Mouse (Mus musculus) monocyte, adult 5-6 weeks (primary cell): ENCODE measurements around the gene Kcnd1. TPM values are rescaled to one million over a fixed set of nuclear protein-coding genes. Genes with fewer than 3 reads are reported as not detected.

Experiments
- ATAC-seq: fragments of 153-309, 156-312 bp; replicated peaks from 2 replicates; pipeline ENCODE4 v1.8.0; 2017; ENCODE audit warnings: mild to moderate bottlenecking; ENCODE audit not compliant: low TSS enrichment, insufficient number of reproducible peaks, severe bottlenecking, poor library complexity, low FRiP score
- total RNA-seq: library from RNA; stranded (forward); fragments of 200-1000, 200-491, 200-594 nt; gene quantifications from 3 replicates; pipeline ENCODE4 v1.2.3, GENCODE M21; 2017

Kcnd1 gene
- total RNA-seq, 1 experiment from 2014 or later: not detected

DNA sequence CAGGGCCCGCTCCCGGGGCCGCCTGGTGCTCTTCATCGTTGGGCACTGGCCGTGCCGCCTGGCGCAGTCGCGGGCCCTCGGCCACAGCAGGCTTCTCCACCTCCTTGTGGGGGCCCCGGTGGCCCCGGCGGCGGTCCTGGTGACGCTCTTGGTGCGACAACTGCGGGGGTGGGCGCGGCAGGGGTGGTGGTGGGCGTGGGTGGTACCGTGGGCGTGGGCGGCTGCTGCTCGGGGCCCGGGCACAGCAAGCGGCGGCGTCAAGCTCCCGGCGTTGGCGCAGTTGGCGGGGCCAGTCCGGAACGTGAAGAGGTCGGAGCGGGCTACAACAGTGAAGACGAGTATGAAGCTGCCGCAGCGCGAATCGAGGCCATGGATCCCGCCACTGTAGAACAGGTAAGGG, 20.2 kb downstream of the Kcnd1 start:
- ATAC-seq: no peak

DNA sequence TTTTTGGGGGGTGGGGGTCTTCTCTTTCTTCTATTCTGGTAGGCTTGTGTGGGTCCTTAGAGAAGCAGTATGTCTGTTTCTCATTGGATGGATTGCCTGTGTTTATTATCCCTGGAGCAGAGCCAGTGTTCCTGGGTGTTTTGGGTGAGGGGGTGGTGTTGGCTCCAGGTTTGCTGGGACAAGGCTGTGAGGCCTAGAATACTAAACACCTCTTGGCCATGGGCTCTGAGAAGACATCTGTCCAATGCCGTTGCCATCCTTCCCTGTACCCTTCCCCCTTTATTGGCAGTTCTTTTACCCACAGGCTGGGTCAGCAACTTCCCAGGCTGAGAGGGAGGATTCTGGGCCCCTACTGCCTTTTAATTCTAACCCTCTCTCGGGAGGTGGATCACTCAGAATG, 25.8 kb downstream of the Kcnd1 start:
- ATAC-seq: no peak

DNA sequence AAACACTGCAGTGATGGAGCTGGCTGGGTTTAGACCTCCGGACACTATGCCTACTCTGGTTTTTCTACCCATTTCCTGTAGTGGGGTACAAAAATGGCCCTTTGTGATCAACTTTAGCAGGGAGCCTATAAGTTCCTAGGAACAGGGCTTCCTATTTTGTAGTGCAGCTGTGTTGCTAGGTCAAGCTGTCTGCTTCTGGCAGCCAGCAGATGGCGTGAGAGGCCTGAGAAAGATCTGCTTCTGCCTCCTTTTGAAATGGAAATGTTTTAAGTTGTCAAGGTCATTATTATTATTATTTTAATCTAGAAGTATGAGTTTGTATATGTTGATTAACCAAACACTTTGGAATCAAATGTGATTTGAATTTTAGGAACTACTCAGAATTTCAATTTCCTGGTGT, 32.5 kb downstream of the Kcnd1 start:
- peak; percentile 63; the same call in 1 of the 2 replicates for ATAC-seq

DNA sequence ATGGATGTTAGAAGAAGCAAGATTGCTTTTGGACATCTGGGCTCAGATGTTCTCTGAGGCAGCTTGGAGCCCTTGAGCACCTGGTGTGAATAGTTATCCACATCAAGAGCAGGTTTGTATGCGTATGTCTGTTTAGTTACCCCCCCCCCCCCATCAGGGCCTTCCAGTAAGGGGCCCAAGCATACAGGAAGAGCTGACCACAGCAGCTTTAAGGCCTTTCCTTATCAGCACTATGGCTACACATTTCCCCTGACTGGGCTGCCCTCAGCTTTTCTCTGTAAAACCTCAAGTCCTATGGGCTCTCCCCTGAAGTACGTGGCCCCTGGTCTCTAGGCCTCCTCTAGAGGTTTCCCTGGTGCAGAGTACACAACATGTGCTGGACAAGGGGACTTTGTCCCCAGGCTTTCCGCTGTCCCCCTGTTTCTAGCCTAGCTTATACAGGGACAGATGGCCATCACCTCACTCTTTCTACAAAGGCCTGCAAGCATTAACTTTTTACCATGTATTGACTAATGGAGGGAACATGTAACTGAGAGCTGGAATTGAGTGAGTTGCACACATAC, 37.2 kb downstream of the Kcnd1 start:
- no peak for ATAC-seq

DNA sequence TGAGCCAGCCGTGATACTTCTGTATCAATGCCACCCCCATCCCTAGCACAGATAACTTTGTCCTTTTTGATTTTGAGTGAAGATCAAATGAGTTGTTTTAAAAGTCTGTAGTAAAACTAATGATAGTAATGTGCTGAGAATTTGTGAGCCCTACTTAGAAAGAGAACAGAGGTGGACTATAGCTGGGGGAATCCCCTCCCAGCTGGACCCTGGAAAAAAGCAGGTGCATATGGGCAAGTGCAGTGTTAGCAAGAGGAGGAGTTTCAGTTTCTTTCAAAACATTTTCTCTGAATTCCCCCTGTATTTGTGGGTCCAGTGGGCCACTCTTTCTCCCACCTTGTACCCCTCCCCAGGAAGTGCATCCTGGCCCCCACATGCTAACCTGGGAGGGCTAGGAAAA, 41.1 kb downstream of the Kcnd1 start:
- no peak for ATAC-seq

DNA sequence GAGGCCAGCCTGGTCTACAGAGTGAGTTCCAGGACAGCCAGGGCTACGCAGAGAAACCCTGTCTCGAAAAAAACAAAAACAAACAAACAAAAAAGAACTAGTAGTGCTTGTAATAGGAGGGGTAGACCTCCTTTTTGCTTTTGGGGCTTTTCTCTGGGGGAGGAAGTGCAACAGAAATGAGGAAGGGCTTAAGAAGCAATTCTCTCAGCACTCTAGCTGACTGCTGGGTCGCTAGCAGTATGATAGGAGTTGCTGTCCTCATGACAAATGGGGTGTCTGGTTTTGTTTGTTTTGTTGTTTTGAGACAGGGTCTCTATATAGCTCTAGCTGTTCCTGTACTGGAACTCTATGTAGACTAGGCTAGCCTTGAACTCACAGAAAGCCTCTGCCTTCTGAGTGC, 42.5 kb downstream of the Kcnd1 start:
- no peak for ATAC-seq

DNA sequence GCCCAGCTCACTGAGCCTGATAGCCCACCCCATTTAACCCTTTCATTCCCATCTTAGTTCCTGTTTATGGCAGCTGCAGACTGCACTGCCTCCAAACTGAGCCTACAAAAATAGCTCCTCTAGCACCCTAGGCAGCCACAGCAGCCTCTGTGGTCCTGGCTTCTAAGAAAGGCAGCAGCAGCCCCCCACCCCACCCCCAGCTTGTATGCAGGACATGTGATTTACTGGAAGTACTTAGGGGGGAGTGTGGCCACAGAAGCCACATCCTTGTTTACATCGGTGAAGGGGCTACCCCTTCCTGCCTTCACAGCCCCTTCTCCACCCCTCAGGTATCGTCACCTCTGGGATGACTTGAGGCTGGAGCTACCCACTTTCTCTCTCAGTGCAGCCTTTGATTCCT, 43.3 kb downstream of the Kcnd1 start:
- ATAC-seq: no peak

DNA sequence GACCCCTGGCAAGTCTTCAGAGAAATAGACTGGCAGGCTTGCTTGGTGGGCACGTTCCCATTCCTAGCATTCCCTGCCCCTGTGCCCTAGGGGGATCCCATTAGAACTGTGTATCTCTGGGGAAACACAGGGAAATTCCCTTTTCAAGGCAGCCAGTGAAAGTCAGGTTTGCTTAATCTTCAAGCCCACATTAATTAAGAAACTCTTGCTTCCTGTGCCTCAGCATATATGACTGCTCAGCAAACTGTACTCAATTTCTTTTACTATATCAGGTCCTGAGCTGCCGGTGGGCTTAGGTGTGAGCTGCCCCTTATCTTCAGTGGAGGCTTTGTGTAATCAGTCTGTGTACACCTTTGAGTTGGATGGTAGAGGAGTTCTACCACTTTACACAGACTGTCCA, 43.7 kb downstream of the Kcnd1 start:
- ATAC-seq: no peak

DNA sequence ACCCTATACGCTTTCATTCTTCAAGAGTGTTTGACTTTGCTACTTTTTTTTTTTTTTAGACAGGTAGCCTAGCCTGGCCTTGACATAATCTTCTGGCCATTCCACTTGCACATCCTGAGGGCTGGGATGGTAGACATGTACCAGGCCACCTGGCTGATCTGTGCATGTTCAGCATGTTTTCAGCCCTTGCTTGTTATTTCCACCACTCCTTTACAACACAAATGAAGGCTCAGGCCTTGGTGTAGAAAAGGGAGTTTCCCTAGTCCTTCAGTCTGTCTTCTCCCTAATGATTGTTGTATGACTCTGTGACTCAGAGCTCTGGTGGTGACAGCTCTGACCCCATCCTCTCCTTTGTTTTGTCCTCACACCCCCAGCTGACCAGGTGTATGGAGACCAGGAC, 45.1 kb downstream of the Kcnd1 start:
- ATAC-seq: no peak

DNA sequence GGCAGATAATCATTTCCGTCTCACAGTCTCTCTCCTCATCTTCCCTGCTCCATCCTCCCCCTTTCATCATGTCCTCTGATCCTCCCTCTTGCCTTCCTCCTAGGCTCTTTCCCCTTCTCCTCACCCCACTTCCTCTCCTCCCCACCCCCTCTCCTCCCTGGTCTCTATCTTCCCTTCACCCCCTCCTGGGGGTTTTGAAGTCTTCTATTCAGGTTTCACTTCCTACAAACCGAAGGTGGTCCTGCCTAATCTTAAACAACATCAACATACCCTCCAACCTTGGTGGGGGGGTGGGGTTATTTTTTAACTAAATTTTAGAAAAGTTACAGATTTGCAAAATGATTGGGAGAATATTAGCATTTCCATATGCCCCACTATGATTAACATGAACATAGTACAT, 46.4 kb downstream of the Kcnd1 start:
- ATAC-seq: no peak

DNA sequence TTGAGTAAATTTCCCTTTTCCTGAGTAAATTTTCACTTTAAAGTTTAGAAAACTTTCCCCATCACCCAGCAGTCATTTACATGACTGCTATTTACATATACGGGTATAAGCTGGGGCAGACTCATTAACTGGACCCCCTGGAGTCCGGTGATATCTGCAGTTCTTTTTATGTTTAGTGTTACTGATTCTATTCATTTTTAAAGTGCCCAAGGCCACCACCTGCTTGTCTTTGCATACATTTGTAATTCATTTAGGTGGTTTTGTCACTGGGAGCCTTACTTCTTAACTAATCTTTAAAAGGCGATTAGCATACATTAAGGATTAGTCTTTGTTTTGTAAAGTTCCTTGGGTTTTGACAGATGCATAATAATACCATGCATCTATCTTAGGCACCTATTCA, 47.7 kb downstream of the Kcnd1 start:
- ATAC-seq: no peak

DNA sequence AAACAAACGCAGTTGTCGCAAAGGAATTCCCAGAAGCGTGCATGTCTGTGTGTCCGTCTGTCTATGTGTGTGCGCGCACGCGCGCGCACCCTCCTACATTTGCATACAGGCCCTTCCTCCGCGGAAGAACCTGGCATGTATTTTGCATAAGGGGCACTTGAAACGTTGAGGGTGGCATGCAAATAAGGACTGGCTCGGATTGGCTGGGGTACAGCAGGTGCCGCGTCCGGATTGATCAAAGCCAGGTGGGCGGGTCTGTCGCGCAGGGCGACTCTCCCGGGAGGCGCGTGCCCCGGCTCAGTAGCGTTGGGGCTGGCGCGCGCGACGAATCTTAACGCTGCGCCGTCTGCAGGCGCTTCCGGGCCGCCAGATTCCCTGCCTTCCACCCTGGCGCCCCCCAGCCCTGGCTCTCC, 55.9 kb downstream of the Kcnd1 start, which contains the start of gene Pim2:
Gene Pim2, plus strand, starts transcription at position 256 of the 413 bp plus-strand sequence.
- ATAC-seq: peak; percentile 88

DNA sequence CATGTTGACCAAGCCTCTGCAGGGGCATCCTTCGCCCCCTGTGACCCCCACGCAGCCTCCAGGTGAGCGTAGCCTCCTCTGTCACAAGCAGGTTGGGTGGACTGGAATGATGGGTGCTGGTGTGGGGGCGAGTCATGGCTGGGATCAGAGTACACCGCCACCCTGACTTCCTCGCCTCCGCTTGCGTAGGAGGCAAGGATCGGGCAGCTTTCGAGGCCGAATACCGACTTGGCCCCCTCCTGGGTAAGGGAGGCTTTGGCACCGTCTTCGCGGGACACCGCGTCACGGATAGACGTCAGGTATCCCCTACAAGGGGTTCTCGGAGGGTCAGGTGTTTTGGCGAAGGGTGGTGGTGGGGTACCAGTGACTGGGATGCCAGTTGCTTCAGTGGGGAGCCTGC, 56.4 kb downstream of the Kcnd1 start:
- ATAC-seq: no peak

DNA sequence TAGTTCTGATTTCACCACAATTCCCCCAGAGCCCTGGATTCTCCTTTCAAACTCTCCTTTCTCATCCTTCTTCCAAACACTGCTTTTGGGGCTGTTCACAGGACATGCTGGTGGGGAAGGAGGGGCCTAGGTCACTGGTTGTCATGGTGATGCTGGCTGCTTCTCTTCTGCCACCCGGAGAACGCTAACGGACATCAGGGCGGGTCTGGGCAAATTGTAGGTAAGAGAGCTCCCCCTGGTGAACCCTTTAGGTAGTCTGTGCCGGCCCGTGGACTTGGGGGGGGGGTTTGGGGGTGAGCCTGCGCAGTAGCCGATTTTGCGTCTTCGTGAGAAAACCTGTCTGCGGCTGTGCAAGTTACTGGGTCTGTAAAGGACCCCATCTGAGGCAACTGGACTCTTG, 57.7 kb downstream of the Kcnd1 start:
- ATAC-seq: peak; percentile 62

DNA sequence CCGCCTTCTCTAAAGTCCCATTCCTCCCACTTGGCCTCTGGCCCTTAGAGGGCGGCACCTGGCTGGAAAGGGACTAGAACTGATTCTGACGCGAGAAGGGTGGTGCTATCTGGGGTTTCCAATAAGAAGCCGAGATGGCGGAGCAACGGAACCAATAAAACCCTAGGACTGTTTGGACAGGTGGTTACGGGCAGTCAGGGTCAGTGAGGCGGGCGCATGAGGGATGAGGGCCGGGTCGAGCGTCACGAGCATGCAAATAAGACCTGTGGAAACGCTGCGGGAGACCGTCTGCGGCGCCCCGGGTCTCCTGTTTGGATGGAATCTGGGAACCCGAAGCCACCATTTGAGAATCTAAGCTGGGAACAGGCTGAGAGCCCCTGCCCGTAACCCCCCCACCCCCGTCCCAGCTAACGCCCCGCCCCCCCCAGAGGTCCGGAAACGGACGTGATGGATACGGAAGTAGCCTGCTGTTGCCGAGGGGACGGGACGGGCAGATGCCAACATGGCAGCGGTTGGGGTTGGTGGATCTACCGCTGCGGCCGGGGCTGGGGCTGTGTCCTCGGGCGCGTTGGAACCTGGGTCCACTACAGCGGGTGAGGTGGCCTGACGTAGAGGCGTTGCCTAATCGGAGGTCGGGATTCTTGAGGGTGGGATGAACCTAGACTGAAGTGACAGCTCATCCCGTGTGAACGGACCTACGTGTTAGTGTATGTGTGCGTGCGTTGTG, 61.9 kb downstream of the Kcnd1 start, which contains the start of gene Slc35a2:
Gene Slc35a2, plus strand, starts transcription at position 188 of the 727 bp plus-strand sequence.
- peak; percentile 91 for ATAC-seq

Other genes with a start within 250 kb of the Kcnd1 start
- gene Foxp3, start 248.6 kb upstream of the Kcnd1 start, total RNA-seq: 0.68 TPM in 1 of 3 replicates, not detected in the others
- gene Ppp1r3f, start 248.0 kb upstream of the Kcnd1 start, total RNA-seq: 0.85 to 3.4 TPM in 2 of 3 replicates, not detected in the other
- 10.1 to 16.2 TPM (median 15.0 TPM) in 3 replicates for gene Ccdc22, start 216.8 kb upstream of the Kcnd1 start, total RNA-seq
- gene Cacna1f, start 215.2 kb upstream of the Kcnd1 start, total RNA-seq: 0.10 TPM in 1 of 3 replicates, not detected in the others
- gene Syp, start 183.8 kb upstream of the Kcnd1 start, total RNA-seq: 1.7 to 5.0 TPM in 2 of 3 replicates, not detected in the other
- 8.0 to 14.9 TPM (median 10.3 TPM) in 3 replicates for gene Prickle3, start 165.0 kb upstream of the Kcnd1 start, total RNA-seq
- 38.4 to 68.2 TPM (median 39.7 TPM) in 3 replicates for gene Plp2, start 150.9 kb upstream of the Kcnd1 start, total RNA-seq
- gene Magix, start 141.0 kb upstream of the Kcnd1 start, total RNA-seq: not detected in 3 replicates
- gene Gpkow, start 125.2 kb upstream of the Kcnd1 start, total RNA-seq: 46.2 to 57.8 TPM (median 57.1 TPM) in 3 replicates
- gene Wdr45, start 108.0 kb upstream of the Kcnd1 start, total RNA-seq: 27.2 to 41.6 TPM (median 36.4 TPM) in 3 replicates
- gene Gm45208, start 100.0 kb upstream of the Kcnd1 start, total RNA-seq: 0.75 TPM in 1 of 3 replicates, not detected in the others
- gene Praf2, start 93.8 kb upstream of the Kcnd1 start, total RNA-seq: 6.3 to 9.0 TPM (median 6.8 TPM) in 3 replicates
- gene Ccdc120, start 71.4 kb upstream of the Kcnd1 start, total RNA-seq: not detected in 3 replicates
- 14.5 to 27.8 TPM (median 20.8 TPM) in 3 replicates for gene Tfe3, start 59.7 kb upstream of the Kcnd1 start, total RNA-seq
- 67.2 to 156 TPM (median 123 TPM) in 3 replicates for gene Gripap1, start 32.5 kb upstream of the Kcnd1 start, total RNA-seq
- 79.5 to 120 TPM (median 107 TPM) in 3 replicates for gene Otud5, start 19.1 kb downstream of the Kcnd1 start, total RNA-seq
- gene Pim2, start 56.0 kb downstream of the Kcnd1 start, total RNA-seq: 3.0 to 9.9 TPM (median 3.6 TPM) in 3 replicates
- 7.9 to 18.1 TPM (median 15.9 TPM) in 3 replicates for gene Slc35a2, start 61.7 kb downstream of the Kcnd1 start, total RNA-seq
- 119 to 165 TPM (median 164 TPM) in 3 replicates for gene Pqbp1, start 77.0 kb downstream of the Kcnd1 start, total RNA-seq
- 12.0 to 33.0 TPM (median 21.2 TPM) in 3 replicates for gene Timm17b, start 77.1 kb downstream of the Kcnd1 start, total RNA-seq
- gene Gm10491, start 85.5 kb downstream of the Kcnd1 start, total RNA-seq: not detected in 3 replicates
- not detected in 3 replicates for gene Gm10490, start 87.3 kb downstream of the Kcnd1 start, total RNA-seq
- gene Pcsk1n, start 97.5 kb downstream of the Kcnd1 start, total RNA-seq: not detected in 3 replicates
- not detected in 3 replicates for gene Eras, start 106.3 kb downstream of the Kcnd1 start, total RNA-seq
- 3.3 to 4.6 TPM (median 4.1 TPM) in 3 replicates for gene Hdac6, start 125.6 kb downstream of the Kcnd1 start, total RNA-seq
- gene Gata1, start 155.8 kb downstream of the Kcnd1 start, total RNA-seq: 1.4 to 17.9 TPM (median 3.3 TPM) in 3 replicates
- not detected in 3 replicates for gene Glod5, start 196.2 kb downstream of the Kcnd1 start, total RNA-seq